Mouse (Mus musculus) right cerebral cortex, postnatal 25 days (tissue): ENCODE measurements at regions not wholly inside any gene's neighbourhood (a gene's known extent, or its start where the extent isn't known, plus 50 kb on each side); places are given as distances from the start of the nearest gene placed in this dataset.

Experiments
- DNase-seq: peaks from one replicate; pipeline ENCODE4 v3.0.0; 2022

DNA sequence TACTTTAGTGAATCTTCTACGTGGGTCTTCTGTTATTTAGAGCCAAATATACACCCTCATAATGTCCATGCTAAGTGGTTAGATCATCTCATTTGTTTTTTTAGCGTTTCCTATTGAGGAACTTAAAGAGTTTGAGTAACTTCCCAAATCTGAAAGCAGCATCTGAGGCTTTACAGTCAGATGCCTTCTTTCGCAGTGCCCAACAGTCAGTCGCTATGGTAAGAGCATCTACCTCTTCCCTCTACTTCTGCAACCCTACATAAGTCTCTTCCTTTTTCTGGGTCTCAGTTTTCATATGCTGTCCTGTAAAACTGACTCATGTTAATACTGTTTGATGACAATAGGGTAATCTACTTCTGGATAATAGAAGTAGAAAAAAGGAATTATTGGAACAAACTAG lies 146.8 kb downstream of the Ktn1 start:
- no peak for DNase-seq

DNA sequence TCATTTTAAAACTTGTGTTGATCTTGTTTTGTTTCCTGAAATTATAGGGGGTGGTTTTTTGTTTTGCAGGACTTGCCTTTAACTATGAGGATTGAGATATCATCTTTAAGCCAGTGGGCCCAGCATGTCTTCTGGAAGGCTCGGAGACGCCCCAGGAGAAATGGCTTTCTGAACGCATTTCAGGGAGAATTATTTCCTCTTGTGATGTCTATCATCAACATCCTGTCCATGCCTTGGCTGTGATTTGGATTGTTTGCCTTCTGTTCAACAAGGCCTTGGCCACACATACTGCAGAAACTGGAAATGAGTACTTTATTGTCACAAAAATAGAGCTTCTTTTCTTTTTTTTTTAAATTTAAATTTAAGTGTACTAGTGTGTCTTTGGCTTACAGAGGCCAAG lies 150.0 kb downstream of the Ktn1 start:
- no peak for DNase-seq

DNA sequence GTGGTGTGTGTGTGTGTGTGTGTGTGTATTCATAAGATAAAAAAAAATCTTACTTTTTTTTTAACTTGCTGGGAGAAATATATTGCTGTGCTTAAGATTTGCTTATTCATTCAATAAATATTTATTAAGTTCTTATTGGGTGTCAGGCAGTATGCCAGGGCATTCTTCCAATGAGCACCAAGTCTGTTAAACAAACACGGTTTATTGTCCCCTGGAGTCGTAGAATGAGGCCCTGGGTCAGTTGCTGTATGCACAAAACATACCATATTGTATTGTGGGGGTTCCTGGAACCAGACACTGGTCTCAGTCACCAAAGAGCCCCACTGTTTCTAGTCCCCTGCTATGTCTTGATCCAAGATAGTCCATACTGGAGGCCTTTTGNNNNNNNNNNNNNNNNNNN lies 151.3 kb downstream of the Ktn1 start:
- no peak for DNase-seq

DNA sequence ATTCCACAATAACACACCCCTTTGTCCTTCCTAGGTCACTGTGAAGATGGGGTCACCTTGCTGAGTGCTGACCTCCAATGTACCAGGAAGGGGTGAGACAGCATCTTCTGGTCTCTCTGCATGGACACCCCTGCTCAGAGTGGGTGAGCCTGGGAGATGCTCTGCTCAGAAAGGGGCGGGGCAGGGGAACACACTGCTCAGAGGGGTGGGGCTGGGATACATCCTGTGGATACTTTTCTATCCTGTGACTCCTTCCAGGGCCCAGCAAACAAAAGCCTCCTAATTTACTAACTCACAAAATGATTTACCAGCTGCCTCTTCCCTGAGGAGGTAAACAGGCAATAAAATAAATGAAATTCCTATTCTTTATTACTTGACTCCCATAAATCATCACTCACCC lies 157.0 kb downstream of the Ktn1 start:
- no peak for DNase-seq

DNA sequence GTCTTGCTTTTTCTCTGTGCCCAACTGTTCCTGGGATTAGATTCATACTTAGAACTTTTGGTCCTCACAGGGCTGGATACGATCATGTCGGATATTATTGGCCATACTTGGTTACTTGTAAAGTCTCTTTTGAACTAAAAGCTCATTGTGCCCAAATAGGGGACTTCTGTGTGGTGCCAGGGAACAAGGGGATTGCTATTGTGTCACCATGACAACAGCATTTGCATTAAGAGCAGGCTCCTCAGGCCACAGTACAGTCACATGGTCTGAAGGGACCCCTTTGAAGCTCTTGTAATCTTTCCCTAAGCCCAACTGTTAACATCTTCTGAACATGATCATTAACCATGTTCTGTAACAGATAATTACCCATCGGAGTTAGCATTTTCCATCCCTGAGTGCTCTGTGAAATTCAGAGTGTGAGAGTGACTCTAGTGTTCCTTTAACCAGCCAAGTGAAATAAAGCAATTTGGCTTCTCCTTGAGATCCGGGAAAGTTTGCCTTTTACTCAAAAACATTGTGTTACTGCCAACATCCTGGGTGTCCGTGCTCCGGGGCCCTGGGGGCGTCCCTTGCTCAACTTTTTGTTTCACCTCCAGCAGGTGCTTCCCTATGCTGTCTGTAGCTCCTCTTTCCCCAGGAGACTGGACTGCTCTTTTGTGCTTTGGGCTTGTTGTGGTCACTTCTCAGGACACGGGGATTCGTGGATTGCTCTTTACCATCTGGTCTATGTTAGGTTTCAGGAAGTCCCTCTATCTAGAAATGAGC lies 157.7 kb downstream of the Ktn1 start:
- DNase-seq: no peak

DNA sequence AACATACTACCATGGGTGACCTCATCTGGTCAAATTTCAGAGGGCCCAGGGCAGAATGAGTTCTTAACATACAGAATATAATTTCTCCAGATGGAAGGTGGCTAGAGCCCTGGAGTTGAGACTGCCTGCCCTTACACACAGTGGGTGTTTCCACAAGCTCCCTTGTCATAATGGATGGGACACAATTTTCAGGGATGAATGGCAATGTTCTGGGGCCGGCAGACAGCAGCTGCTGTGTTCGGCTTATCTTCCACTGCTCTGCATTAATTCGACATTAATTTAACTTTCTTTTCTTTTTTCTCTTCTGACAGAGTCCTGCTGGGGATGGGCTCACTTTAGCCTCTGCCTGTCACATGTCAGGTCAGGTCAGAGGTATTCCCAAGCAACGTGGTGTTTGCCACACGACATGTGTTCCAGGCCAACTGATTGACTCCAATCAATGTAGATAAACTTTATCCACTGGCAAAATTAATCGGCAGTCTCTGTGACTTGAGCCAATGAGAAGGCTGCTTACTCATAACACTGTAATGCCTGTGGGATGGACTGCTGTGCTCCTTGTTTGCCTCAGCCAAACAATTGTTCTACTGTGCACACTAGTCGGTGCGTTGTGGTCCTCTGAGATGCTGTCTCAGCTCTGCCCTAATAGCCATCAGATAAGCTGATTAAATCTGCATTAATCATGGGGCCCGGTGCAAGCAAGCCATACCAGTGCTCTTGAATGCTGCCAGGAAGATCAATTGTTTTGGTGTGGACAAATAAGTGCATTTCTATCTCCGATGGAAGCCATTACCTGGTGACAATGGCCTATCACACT lies 160.1 kb downstream of the Ktn1 start:
- DNase-seq: no peak

DNA sequence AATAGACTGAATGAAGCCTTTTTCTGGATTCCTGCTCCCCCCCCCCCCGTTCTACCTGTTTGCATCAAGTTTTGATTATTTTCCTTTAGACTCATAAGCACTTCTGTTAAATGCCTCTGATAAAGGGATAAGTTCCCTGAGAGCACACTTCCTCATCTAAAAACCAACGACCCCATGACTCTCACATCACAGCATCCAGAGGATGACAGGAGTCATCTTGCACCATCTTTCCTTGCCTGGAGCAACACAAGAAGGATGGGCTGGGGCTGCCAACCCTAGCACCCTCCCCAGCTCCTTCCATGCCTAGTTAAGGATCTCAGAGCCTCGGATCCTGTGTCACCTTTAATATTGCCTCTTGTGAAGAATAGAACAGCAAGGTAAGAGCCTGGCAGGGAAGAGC lies 170.0 kb downstream of the Ktn1 start:
- no peak for DNase-seq

DNA sequence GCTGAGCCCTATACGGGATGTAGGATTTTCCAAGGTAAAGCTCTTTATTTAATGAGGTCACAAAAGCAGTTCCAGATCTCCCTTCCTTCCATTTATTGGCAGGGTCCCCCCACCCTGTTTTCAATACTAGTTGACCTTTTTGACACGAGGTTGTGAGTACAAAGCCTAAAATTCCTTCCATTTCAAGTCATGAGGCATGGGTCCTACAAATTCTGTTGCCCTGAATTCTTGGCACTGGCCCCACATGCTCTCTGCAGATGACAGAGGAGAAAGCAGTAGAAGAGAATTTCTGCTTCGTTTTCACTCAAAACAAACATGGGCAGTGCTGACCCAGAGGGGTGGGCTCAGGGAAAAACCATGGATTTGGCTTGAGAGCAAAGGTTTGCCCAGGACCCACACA lies 170.4 kb downstream of the Ktn1 start:
- no peak for DNase-seq

DNA sequence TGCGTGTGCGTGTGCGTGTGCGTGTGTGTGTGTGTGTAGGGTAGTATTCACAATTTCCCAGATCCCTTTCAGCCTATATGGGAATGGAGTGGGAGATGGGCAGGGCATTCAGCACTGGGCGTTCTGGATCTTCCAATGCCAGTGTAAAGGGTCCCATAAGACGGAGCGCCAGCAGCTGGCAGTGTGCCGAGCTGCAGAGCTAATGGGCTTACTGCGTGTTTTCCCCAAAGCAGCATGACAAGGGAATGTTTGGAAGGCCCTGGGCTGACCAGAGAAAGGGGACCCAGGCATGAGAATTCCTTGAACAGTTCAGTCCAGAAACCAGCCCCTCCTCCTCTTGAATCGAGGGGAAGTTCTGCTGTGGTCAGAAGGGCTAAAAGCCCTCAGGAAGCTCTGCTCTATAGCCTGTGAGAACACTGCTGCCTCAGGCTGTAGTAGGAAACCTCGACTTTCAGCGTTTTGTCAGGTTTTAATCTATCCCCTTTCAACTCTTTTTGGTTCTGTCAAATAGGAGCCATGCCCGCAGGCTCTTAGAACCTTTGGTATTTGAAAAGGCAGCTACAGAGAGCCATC lies 172.4 kb downstream of the Ktn1 start:
- DNase-seq: no peak

DNA sequence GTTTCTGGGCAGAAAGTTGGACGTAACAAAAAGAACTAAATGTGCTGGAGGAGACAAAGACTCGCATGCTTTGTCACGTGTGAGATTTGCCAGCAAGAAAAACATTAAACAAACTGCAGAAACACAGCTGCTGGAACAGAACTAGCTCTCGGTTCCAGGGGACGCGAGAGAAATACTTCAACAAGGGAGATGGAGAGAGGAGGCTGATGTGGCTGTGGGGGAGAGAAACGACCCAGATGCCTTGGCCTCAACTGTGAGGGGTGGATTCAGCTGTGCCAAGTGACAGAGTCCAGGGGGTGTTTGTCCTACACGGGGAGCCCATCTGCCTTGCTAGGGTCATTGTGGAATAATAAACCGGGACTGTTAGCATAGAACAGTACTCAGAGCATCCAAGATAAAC lies 174.9 kb downstream of the Ktn1 start:
- DNase-seq: no peak

DNA sequence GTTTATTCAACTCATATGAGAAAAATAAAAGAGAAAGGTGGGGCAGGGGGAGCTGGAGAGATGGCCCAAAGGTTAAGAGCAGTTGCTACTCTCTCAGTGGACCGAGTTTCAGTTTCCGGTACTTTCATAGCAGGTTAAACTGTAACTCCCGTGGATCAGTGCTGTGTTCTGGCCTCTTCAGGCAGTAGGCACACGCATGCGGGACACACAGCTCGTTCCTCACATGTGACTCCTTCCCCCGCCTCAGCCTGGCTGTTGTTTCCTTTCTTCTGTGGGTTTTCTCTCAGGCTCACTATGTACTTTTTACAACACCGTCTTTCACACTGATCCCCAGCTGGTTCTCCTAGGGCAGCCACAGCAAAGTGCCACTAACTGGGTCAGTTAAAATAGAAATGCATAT lies 175.4 kb downstream of the Ktn1 start:
- no peak for DNase-seq

DNA sequence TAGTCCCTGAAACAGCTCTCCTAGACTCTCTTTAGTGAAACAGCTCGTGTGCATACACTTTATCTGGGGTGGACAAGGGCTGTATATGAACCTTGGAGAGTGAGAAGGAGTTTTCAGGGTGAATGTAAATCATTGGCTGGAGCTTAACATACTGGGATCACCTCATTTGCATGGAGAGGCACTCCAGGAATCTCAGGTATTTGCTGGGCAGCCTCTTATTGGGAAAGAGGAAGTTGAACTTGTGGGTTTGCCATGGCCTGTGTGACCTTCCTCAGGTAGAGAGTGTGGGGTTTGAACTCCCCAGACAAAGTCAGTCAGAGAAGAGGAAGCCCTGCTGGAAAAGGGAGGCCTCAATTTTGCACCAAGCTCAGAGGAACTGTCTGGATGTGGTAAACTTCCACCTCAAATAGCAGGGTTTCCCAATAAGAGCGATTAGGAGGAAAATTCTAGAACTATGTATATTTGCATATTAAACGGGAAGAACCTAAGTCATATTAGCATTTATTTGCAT lies 177.3 kb downstream of the Ktn1 start:
- no peak for DNase-seq

DNA sequence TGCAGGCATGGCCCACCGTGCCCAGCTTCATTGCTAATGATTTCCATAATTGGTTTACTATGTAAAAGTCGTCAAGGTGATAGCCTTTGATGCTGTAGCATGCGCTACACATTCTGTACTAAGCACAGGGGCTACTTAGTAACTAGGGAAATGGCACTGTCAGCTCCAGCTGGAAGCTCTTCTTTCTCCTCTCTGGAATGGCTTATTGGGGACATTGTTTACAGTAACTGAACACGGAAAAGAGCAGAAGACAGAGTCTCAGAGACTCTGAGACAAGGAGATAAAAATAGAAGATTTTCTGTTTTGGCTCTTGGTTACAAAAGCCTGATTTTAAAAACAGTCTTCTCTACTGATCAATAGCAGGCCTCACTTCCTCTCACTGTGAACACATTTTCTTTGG lies 178.3 kb downstream of the Ktn1 start:
- DNase-seq: no peak

DNA sequence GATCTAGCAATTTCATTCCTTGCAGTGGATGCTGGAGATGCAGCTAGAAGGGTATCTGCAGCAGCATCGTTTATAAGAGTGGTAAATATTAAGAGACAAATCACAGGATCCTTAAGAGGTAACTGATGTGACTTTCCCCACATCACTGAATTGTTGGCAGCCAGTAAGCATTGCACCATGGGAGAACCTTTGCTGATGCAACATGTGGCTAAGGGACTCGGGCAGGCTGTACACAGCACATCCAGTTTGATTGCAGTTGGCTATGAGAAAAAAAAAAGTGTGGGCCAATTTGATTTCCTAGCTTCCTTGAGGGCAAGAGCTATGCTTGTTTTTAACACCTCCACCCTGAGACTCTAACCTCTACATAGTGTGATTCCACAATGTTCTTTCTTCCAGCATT lies 179.4 kb downstream of the Ktn1 start:
- DNase-seq: no peak

DNA sequence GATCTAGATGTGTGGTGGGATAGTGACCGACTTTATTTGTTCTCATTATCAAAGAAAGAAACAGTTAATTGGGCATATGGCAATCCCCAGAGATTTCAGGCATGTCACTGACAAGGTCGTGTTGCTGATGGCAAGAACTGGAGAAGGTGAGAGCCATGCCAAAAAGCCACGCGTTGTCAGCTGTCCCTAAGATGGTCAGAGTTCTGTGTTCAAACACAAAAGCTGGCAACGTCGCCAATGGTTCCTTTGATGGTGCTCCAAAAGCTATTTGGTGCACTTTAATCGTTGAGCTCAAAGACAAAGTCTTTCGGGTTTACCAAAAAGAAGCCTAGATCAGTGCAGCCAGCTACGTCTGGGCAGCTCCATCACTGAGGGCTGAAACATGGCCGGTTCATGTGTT lies 185.4 kb downstream of the Ktn1 start:
- no peak for DNase-seq

DNA sequence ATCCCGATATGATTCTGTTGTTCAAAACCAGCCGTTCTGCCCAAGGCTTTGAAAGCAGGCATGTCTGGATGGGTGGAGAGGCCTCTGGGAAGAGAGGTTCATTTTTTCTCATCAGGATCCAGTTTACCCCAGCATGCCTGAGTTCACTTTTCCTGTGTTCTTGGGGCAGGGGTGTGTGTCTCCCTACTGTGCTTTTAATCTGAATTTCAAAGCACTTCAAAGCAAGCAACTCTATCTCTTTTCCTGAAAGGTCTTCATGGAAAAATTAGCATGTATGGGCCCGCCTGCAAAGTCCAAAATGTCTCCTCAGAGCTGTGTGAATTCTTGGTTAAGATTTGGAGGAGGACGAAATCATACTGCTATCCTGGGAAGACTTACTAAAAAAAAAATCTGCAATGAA lies 187.2 kb downstream of the Ktn1 start:
- no peak for DNase-seq

DNA sequence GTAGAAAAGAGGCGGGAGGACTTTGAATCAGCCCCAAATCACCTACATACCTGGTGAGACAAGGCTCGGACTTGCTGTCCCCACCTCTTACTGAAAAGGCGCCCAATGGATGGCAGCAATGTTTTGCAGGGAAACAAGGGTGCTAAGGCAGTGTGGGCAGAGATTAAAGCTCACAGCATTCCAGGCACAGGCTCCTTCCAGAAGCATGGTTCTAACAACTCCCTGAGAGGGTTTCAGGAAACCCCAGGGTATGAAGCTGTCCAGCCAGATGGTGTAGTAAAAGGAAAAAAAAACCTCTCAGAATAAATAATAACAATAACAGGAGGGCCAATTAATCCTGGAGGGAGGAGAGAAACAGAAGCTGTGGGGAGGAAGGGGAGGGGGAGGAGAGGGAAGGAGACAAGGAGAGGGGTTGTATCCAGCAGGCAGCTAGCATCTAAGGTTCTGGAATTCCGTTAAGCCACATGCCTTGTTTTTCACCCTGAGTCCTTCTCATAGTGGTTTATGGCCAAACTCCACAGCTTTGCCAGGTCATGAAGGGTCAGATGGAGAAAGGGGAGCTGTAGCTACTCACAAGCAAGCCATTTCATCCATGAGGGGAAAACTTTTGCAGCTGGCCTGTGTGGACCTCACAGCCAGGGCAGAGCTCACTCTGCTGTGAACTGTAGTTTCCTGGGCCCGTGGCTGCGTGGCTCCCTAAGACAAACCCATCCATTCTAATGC lies 191.4 kb downstream of the Ktn1 start:
- no peak for DNase-seq

DNA sequence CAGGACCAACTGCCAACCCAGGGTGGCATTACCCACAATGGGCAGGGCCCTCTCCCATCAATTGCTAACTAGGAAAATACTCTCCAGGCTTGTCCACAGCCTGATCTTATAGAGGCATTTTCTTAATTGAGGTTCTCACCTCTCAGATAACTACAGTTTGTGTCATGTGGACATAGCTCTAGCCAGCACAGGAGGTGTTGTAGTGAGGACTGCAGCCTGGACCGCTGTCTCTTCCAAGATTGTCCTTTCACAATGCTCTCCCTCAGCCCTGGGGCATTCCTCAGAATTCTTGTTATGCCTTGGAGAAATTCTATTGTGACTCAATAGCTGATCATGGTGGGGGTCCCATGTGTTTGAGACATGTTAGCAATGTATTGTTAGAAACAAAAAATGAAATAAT lies 196.1 kb downstream of the Ktn1 start:
- DNase-seq: no peak

DNA sequence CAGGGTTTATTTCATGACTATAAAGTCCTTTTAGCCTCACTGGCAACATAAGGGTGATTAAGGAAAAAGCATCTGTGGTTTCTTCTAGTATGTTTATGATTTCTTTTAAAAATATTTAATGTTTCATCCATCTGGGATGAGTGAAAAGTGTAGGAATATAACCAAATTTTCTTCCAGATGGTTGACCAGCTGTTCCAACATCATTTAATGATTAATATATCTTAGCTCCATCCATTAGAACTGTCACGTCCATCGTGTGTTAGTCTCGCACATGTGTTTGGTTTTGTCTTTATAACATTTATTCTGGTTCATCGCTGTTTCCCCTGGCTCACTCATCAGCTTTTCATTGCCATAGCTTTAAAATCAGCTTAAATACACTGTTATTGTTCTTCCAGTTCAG lies 200.6 kb downstream of the Ktn1 start:
- DNase-seq: no peak

DNA sequence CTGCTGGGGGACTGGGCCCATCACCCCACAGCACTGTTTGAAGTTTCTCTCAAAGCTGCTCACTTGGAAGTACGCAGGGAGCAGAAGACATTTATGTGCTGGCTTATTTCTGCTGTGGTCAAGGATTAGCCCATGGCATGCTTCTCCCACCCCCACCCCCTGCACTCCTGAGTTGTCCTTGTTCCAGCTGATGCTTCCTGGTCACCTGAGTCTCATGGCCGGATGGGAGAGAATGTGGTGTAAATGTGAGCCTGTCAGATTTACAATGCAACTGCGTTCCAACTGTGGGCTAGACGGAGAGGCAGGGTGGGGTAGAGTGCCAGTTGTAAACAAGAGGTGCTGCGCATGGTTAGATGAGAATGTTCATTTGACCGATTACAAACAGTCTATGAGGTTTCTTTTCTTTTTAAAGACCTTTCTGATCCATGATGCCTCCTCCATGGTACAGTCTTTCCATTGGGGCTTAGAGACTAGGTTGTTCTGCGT lies 208.1 kb downstream of the Ktn1 start:
- no peak for DNase-seq

DNA sequence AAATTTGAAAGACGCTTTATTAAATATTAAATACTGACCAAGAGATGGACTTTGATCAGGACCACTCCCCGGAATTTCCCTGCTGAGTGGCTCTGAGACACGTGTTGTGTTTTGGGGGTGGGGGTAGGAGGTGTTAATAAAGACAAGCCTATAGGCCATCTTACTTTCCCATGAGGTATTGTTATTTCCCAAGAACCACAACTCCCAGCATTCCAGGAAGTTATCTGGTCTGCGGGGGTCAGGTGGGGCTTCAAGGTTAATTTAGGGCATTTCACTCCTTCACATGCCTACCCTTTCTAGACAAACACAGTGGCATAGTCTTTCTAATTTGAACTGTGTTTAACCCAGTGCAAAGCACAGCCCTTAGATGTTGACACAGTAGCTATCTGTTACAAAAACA lies 209.0 kb downstream of the Ktn1 start:
- no peak for DNase-seq

DNA sequence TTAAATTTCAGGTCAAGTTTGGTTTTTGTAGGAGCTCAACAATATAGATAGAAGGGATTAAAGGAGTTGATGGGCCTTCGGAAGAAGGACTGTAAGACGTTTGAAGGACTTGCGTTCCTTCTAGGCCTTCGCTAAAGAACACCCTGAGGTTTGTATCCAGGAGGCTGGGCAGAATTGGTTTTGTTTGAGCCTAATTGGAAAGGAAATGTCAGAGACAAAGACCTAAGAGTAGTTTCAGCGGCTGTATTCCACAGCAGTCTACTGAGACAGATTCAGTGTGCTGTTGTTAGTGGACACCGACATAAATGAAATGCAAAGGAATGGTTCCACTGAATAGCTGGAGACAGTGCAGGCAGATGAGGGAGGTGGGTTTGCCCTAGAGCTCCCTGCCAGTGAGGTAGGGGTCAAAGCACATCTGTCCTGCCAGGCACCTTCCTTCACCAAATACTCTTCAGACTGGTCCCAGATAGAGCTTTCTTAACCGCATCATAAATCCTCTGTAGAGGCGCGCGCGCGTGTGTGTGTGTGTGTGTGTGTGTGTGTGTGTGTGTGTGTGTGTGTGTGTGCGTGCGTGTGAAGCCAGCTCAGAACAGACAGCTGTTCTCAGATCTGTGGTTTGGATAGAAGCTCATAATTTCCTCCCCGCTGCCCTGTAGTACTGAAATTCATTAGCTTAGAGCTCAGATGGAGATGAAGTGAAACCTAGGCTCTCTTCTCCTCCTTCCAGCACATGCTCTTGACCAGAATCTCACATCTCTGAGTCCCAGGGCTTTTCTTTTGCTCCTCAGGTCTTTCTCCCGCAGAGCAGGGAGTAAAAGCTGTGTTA lies 209.7 kb downstream of the Ktn1 start:
- no peak for DNase-seq
